Mouse (Mus musculus): ENCODE results near the gene Ascc1. TPM values are rescaled to one million over a fixed set of nuclear protein-coding genes. Genes with fewer than 3 reads are reported as not detected.

Gene Ascc1
- polyA plus RNA-seq, 1 experiment from 2014 or later = 44.1 TPM

GRCm38 (mm10) chr10:60081905-60082304, 79.3 kb downstream of the Ascc1 start:
- peak overlapping the region; percentile 13; the same call in 1 of the 2 replicates for H3K4me2 ChIP-seq (ENCODE audit: low read depth, low read length)
- peaks cover 56% of the 10 kb centered on the region for H3K4me1 ChIP-seq (ENCODE audit: control insufficient read depth, insufficient read depth, low read length)
- H3K9me3 ChIP-seq (replicated peaks; ENCODE audit: control insufficient read depth, low read length) = no peaks in the 10 kb centered on the region
- H3K27me3 ChIP-seq (ENCODE audit: control insufficient read depth, insufficient read depth, low read length) = no peaks in the 10 kb centered on the region
- 35% methylated on average over 5 of the region's 5 CpGs for WGBS
- H3K36me3 ChIP-seq (ENCODE audit: control insufficient read depth, insufficient read depth) = no peaks in the 10 kb centered on the region
- no peak overlapping the region for H3K4me3 ChIP-seq (ENCODE audit: low read length)
- peak overlapping the region; percentile 87 for H3K27ac ChIP-seq (ENCODE audit: low read length)
- H3K9ac ChIP-seq (ENCODE audit: low read length) = no peak overlapping the region
- ATAC-seq (replicated peaks; ENCODE audit: extremely low read depth, insufficient read depth, low FRiP score) = peak; percentile 42

DNA sequence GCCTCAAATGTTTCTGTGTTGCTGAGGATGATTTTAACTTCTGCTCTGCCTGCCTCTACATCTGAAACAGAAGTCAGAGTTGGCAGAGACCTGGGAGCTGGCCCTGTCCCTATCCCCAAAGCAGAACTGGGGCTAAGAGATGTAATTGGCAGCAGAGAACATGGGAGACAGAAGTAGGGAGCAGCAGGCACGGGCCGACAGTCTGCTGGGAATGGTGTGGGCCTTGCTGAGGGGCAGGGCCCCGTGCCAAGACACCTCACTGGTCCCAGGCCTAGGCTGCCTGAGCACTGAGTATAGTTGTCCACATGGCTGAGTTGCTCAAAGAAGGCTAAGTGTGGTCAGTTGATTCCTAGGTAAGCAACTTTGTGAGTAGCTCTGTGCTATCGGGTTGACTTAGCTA, 81.5 kb downstream of the Ascc1 start:
- 66% methylated on average over 4 of the region's 4 CpGs for WGBS
- no peak for ATAC-seq (replicated peaks; ENCODE audit: extremely low read depth, insufficient read depth, low FRiP score)
- H3K27me3 ChIP-seq (ENCODE audit: control insufficient read depth, insufficient read depth, low read length) = peaks cover 5% of the 10 kb centered on the region; the same call in 1 of the 2 replicates

DNA sequence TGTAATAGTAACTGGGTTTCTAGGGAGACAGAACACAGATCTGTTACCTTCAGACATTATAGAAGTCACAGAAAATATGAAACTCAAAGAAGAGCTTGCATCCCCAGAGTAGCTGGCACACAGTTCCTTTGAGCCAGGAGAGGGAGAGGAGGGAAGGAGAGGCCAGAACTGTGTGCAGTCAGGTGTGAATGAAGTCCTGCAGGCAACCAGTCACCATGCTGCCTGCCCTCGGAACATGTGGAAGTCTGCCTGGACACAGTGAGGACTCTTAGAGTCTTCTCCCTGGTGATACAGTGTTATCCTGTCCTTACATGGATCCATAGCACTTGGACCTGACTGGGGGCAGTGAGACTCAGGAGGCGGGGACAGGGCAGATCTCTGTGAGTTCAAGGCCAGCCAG, 89.7 kb downstream of the Ascc1 start:
- Histone ChIP-seq H3K9ac (ENCODE audit: low read length) (no peak overlapping the region), H3K9me3 (replicated peaks; ENCODE audit: control insufficient read depth, low read length) (no peaks in the 10 kb centered on the region), H3K4me2 (ENCODE audit: low read depth, low read length) (no peak overlapping the region), H3K4me3 (ENCODE audit: low read length) (no peak overlapping the region), H3K36me3 (ENCODE audit: control insufficient read depth, insufficient read depth) (no peaks in the 10 kb centered on the region), H3K4me1 (ENCODE audit: control insufficient read depth, insufficient read depth, low read length) (no peaks in the 10 kb centered on the region), H3K27me3 (ENCODE audit: control insufficient read depth, insufficient read depth, low read length) (peaks cover 5% of the 10 kb centered on the region; the same call in 1 of the 2 replicates), H3K27ac (ENCODE audit: low read length) (no peak overlapping the region)
- no peak for ATAC-seq (replicated peaks; ENCODE audit: extremely low read depth, insufficient read depth, low FRiP score)
- 87% methylated on average over 2 of the region's 2 CpGs for WGBS

More for the DNA sequence above, 81.5 kb downstream of the Ascc1 start:
- H3K4me3 ChIP-seq (ENCODE audit: low read length) = no peak overlapping the region
- no peaks in the 10 kb centered on the region for H3K9me3 ChIP-seq (replicated peaks; ENCODE audit: control insufficient read depth, low read length)
- peaks cover 41% of the 10 kb centered on the region for H3K4me1 ChIP-seq (ENCODE audit: control insufficient read depth, insufficient read depth, low read length)
- no peak overlapping the region for H3K9ac ChIP-seq (ENCODE audit: low read length)
- no peaks in the 10 kb centered on the region for H3K36me3 ChIP-seq (ENCODE audit: control insufficient read depth, insufficient read depth)
- H3K27ac ChIP-seq (ENCODE audit: low read length) = no peak overlapping the region
- H3K4me2 ChIP-seq (ENCODE audit: low read depth, low read length) = no peak overlapping the region

GRCm38 (mm10) chr10:60093751-60094150, 91.1 kb downstream of the Ascc1 start:
- H3K4me3 ChIP-seq (ENCODE audit: low read length) = no peak overlapping the region
- H3K4me1 ChIP-seq (ENCODE audit: control insufficient read depth, insufficient read depth, low read length) = no peaks in the 10 kb centered on the region
- 80% methylated on average over 2 of the region's 2 CpGs for WGBS
- ATAC-seq (replicated peaks; ENCODE audit: extremely low read depth, insufficient read depth, low FRiP score) = no peak
- H3K27me3 ChIP-seq (ENCODE audit: control insufficient read depth, insufficient read depth, low read length) = no peaks in the 10 kb centered on the region
- no peak overlapping the region for H3K9ac ChIP-seq (ENCODE audit: low read length)
- 0 out of 2 replicates have a peak, but pooled peaks cover 3% of the 10 kb centered on the region for H3K36me3 ChIP-seq (ENCODE audit: control insufficient read depth, insufficient read depth)
- H3K27ac ChIP-seq (ENCODE audit: low read length) = no peak overlapping the region
- H3K9me3 ChIP-seq (replicated peaks; ENCODE audit: control insufficient read depth, low read length) = no peaks in the 10 kb centered on the region
- H3K4me2 ChIP-seq (ENCODE audit: low read depth, low read length) = no peak overlapping the region

DNA sequence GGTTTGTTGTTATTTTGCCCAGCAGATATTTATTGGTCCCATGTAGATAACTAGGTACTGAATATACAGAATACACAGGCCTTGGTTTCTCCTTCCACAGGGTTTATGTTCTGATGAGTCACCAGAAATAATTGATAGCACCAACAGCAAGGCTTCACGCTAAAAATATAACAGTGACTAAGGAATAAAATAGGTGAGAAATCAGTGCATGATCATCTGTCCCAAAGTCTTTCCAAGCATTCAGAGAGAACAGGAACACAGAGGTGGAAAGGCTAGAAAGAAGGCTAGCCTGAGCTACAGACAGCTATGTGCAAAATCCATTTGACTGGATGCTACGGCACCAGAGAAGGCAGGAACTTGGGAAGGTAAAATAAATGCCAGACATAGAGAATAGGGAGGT, 93.0 kb downstream of the Ascc1 start:
- Histone ChIP-seq H3K4me3 (ENCODE audit: low read length) (no peak overlapping the region), H3K36me3 (ENCODE audit: control insufficient read depth, insufficient read depth) (peaks cover 5% of the 10 kb centered on the region; the same call in 1 of the 2 replicates), H3K27me3 (ENCODE audit: control insufficient read depth, insufficient read depth, low read length) (no peaks in the 10 kb centered on the region), H3K9ac (ENCODE audit: low read length) (no peak overlapping the region), H3K9me3 (replicated peaks; ENCODE audit: control insufficient read depth, low read length) (no peaks in the 10 kb centered on the region), H3K27ac (ENCODE audit: low read length) (no peak overlapping the region), H3K4me2 (ENCODE audit: low read depth, low read length) (no peak overlapping the region), H3K4me1 (ENCODE audit: control insufficient read depth, insufficient read depth, low read length) (no peaks in the 10 kb centered on the region)
- ATAC-seq (replicated peaks; ENCODE audit: extremely low read depth, insufficient read depth, low FRiP score) = no peak
- WGBS = 79% methylated on average over 2 of the region's 2 CpGs

GRCm38 (mm10) chr10:60096302-60096701, 93.7 kb downstream of the Ascc1 start:
- H3K27me3 ChIP-seq (ENCODE audit: control insufficient read depth, insufficient read depth, low read length) = no peaks in the 10 kb centered on the region
- 61% methylated on average over 1 of the region's 1 CpGs for WGBS
- no peak for ATAC-seq (replicated peaks; ENCODE audit: extremely low read depth, insufficient read depth, low FRiP score)

GRCm38 (mm10) chr10:60097146-60097545, 94.5 kb downstream of the Ascc1 start:
- H3K4me2 ChIP-seq (ENCODE audit: low read depth, low read length) = no peak overlapping the region
- 0 out of 2 replicates have a peak, but pooled peaks cover 3% of the 10 kb centered on the region for H3K9me3 ChIP-seq (replicated peaks; ENCODE audit: control insufficient read depth, low read length)
- 87% methylated on average over 9 of the region's 9 CpGs for WGBS
- no peaks in the 10 kb centered on the region for H3K4me1 ChIP-seq (ENCODE audit: control insufficient read depth, insufficient read depth, low read length)
- H3K36me3 ChIP-seq (ENCODE audit: control insufficient read depth, insufficient read depth) = peaks cover 9% of the 10 kb centered on the region; the same call in 1 of the 2 replicates
- no peak overlapping the region for H3K27ac ChIP-seq (ENCODE audit: low read length)
- H3K9ac ChIP-seq (ENCODE audit: low read length) = no peak overlapping the region
- no peak overlapping the region for H3K4me3 ChIP-seq (ENCODE audit: low read length)
- ATAC-seq (replicated peaks; ENCODE audit: extremely low read depth, insufficient read depth, low FRiP score) = no peak
- no peaks in the 10 kb centered on the region for H3K27me3 ChIP-seq (ENCODE audit: control insufficient read depth, insufficient read depth, low read length)

More at GRCm38 (mm10) chr10:60096302-60096701, 93.7 kb downstream of the Ascc1 start:
- no peaks in the 10 kb centered on the region for H3K4me1 ChIP-seq (ENCODE audit: control insufficient read depth, insufficient read depth, low read length)
- H3K9me3 ChIP-seq (replicated peaks; ENCODE audit: control insufficient read depth, low read length) = 0 out of 2 replicates have a peak, but pooled peaks cover 3% of the 10 kb centered on the region
- no peak overlapping the region for H3K4me2 ChIP-seq (ENCODE audit: low read depth, low read length)
- H3K27ac ChIP-seq (ENCODE audit: low read length) = no peak overlapping the region
- H3K9ac ChIP-seq (ENCODE audit: low read length) = no peak overlapping the region
- peaks cover 9% of the 10 kb centered on the region; the same call in 1 of the 2 replicates for H3K36me3 ChIP-seq (ENCODE audit: control insufficient read depth, insufficient read depth)
- H3K4me3 ChIP-seq (ENCODE audit: low read length) = no peak overlapping the region

DNA sequence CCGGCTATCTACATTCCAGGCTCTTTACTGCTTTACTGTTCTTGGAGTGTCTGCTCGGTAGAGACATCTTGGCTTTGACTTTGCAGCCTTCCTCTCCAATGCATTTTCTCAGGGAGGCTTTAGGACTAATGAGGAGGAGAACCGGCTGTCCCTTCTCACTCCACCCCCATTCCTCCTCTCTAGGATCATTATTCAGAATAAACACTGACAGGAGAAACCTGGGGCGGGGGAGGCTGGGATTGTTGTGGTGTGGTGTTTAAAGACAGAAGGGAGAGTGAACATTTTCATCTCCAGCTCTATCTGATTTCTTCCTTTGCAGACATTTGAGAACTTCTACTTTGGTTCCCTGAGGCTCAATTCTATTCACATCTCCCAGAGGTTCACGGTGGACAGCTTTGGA, 95.2 kb downstream of the Ascc1 start:
- ATAC-seq (replicated peaks; ENCODE audit: extremely low read depth, insufficient read depth, low FRiP score) = no peak
- 86% methylated on average over 5 of the region's 5 CpGs for WGBS
- no peak overlapping the region for H3K4me3 ChIP-seq (ENCODE audit: low read length)
- H3K4me2 ChIP-seq (ENCODE audit: low read depth, low read length) = no peak overlapping the region
- H3K9me3 ChIP-seq (replicated peaks; ENCODE audit: control insufficient read depth, low read length) = 0 out of 2 replicates have a peak, but pooled peaks cover 3% of the 10 kb centered on the region
- H3K9ac ChIP-seq (ENCODE audit: low read length) = no peak overlapping the region
- H3K27ac ChIP-seq (ENCODE audit: low read length) = no peak overlapping the region
- peaks cover 9% of the 10 kb centered on the region; the same call in 1 of the 2 replicates for H3K36me3 ChIP-seq (ENCODE audit: control insufficient read depth, insufficient read depth)
- H3K27me3 ChIP-seq (ENCODE audit: control insufficient read depth, insufficient read depth, low read length) = no peaks in the 10 kb centered on the region
- no peaks in the 10 kb centered on the region for H3K4me1 ChIP-seq (ENCODE audit: control insufficient read depth, insufficient read depth, low read length)

GRCm38 (mm10) chr10:60105391-60106145, 103.0 kb downstream of the Ascc1 start:
- Histone ChIP-seq H3K4me2 (ENCODE audit: low read depth, low read length) (peak overlapping the region; percentile 98), H3K27ac (ENCODE audit: low read length) (no peak overlapping the region), H3K27me3 (ENCODE audit: control insufficient read depth, insufficient read depth, low read length) (peaks cover 53% of the 10 kb centered on the region), H3K9me3 (replicated peaks; ENCODE audit: control insufficient read depth, low read length) (0 out of 2 replicates have a peak, but pooled peaks cover 3% of the 10 kb centered on the region), H3K4me3 (ENCODE audit: low read length) (peak overlapping the region; percentile 66; the same call in 1 of the 2 replicates), H3K4me1 (ENCODE audit: control insufficient read depth, insufficient read depth, low read length) (peaks cover 12% of the 10 kb centered on the region), H3K9ac (ENCODE audit: low read length) (no peak overlapping the region), H3K36me3 (ENCODE audit: control insufficient read depth, insufficient read depth) (peaks cover 4% of the 10 kb centered on the region; the same call in 1 of the 2 replicates)
- peak; percentile 15; the same call in 1 of the 2 replicates for ATAC-seq (replicated peaks; ENCODE audit: extremely low read depth, insufficient read depth, low FRiP score)
- 28% methylated on average over 20 of the region's 20 CpGs for WGBS
